Mouse (Mus musculus) frontal cortex, postnatal 36 days (tissue): Measurements from ENCODE around the gene Comtd1.

Experiments used
- DNase-seq, 2 experiments: peaks; one replicate each; pipeline ENCODE4 v3.0.0; 2022; ENCODE audit warnings: low spot score in 2 of 2

Comtd1 gene

DNA sequence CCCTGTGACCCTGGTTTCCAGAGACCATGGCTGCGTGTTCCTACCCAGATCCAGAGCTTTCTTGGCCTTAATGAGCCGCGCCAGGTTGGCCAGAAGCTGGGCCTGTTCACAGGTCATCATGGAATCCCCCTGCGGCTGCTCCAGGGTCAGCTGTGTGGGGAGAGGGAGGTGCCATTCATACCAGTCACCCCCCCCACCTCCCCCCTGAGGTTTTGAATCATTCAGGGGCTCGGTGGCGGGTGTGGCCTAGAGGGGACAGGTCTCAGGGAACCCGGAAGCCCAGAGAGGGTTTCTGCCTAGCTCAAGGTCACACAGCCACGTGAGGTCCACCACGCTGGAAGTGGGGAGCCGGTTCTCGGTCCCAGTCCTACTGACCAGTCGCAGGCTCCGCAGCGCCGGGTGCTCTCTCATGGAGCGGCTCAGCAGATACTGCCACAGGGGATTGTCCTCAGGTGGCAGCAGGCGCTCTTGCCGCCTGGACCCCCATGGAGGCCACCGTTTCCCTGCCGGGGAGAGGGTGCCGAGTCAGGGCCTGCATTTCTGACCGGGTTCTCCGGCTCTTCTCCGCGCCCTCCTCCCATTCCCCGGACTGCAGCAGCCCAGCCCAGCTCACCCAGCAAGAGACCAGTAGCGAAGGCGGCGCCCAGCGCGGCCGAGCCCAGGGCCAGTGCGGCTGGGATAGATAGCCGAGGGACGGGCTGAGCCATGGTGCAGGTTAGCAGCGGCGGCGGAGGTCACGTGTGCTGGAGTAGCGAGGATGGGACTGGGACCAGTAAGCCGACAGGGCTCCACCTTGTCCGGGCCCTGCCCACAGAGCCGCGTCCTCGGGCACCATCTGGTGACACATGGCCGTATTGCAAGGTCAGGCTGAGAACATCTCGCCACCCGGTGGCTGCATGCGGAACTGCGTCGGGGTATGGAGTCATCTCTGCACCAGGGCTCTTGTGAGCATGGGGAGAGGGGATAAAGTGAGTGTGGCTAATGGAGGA is at the start of gene Comtd1:
Comtd1 (minus strand) TSS at position 812 of the 989 bp plus-strand sequence.
- DNase-seq = peak; percentile 96 to 98

DNA sequence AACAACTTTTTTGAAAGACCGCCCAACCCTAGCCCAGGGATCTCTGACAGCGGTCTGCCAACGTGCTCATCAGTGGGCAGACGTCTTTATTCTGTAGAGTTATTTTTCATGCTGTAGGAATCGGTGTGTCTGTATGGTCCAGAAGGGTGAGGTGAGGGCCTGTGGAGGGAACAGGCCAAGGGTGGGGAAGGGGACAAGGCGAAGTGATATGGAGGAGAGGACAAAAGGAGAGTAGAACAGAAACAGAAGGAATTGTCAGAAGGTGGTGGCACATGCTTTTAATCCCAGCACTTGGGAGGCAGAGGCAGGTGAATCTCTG is 43.5 kb upstream of the Comtd1 start:
- no peak for DNase-seq

DNA sequence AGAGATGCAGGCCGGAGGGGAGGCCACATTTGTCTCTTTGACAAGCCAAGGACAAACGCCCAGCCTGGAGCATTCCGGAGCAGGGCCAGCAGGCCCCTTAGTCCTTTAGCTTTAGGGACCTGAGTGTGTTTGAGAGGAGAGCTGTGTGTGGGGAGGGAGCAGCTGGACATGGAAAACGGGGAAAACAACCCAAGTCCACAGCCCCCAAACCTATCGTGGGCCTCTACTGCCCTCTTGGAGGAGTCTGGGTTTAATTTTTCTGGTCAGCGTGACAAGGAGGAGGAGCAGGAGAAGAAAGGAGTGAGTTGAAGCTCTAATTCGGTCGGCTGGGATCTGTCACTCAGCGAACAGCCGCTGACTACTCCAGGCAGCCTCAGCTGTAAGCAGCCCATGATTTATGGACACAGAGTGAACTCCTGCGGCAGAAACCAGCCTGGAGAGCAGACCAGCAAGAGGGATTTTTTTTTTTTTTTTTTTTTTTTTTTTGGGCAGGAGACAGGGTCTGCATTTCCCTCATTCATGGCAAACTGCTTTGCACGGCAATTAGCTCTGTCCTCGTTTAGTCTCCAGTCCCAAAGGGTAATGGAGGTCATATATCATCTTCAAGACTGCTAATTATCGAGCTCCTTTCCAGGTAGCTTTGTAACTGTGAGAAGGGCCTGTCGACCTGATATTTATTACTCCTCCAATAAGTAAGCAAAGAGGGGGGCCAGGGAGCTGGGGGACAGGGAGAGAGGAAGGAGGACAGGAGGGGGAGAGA is 43.0 kb upstream of the Comtd1 start:
- no peak for DNase-seq

DNA sequence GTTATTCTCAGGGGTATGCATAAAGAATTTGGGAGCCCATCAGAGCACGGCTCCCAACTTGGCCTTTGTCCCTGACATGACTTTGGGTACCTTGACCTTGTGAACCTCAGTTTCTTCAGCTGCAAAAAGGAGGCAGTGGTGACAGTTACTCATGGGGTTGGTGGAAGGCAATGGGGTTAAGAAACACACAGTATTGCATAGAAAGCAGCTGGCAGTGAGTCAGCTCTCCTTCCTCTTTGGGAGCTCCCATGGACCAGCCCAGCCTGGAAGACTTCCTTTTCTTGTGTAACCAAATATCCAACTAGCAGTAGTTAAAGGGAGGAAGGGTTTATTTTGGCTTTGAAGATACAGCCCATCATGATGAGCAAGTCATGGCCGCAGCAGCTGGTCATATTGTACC is 41.7 kb upstream of the Comtd1 start:
- no peak for DNase-seq

DNA sequence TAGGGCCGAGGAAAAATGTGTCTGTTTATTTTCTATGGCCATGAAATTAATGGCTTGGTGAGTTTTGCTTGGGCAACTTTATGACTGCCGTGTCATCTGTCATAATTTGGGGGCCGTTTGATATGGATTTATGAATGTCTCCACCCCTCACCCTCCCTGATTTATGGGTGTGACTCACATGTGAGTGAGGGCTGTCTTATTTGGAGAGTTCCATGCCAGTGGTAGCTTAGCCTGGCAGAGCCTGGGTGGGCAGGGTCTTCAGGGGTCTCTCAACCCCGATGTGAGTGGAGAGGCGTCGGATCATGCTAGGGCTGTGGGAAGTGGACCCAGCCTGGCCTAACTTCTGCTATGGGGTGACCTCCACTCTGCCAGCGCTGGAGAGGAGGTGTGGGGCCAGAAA is 18.0 kb upstream of the Comtd1 start:
- DNase-seq = no peak

DNA sequence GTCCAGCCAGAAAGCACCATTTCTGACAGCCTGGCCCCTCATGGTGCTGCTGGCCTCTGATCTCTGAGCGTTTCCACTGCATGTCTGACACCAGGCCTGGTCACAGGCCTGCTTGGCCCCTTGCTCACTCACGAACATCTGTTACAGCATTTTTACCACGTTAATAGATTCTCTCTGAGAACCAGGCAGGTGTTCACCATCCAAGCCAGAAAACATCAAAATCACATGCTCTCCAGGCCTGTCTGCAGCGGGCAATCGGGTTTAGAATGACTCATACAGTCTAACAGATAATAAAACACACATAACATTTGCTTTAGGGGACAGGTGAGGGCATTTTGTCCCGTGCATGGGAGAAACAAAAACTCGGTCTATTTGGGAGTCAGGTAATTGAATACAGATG is 17.5 kb upstream of the Comtd1 start:
- no peak for DNase-seq

DNA sequence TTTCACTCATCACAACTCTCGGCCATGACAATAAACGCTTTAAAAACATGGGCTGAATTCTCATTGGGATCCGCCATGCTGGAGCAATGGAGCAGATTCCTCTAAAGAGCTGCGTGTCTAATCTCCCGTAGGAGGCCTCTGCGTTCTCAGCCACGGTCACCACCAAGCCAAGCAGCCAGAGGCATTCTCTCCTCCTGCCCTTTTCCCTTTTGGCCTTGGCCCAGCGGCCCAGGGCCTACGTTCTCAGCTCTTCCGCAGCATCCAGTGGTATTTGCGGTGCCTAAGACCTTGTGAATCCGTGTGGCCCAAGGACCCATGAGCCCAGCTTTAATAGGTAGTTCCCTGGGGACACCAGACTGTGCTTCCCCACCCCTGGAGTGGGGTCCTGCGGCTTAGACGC is 8.1 kb upstream of the Comtd1 start:
- no peak for DNase-seq

DNA sequence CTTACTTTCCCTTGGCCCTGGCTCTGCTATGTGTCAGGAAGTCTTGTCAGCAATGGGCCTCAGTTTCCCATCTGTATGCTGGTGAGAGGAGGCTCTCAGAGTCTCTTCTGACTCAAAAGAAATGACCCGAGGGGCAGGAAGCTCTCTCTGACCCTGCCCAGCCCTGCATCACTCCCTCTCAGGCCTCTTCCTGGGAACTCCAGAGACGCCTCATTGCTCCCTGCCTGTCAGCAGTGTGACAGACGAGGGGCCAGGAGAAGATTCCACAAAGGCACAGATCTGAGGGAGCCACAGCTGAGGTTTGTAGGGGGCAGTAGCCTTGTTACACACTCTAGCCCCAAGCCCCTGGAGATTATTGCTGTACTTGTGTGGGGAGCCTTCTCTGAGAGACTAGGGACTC is 7.2 kb upstream of the Comtd1 start:
- DNase-seq = no peak

DNA sequence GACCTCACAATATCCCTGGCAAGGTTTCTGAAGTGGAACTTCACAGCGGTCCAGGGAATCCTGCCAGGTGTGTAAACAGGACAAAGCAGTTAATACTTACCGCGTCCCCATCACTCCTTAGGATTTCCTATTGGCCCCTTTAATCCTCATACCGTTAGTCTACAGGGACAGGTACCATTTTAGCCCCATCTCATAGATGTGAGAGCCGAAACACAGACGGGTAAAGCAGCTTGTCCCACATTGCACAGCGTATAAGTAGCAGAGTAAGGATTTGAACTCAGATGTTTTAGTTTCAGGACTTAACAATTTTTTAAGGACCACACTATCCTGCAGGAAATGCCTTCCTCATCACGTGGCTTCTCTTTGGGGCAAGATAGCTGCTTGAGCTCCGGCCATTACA is 5.5 kb upstream of the Comtd1 start:
- no peak for DNase-seq

DNA sequence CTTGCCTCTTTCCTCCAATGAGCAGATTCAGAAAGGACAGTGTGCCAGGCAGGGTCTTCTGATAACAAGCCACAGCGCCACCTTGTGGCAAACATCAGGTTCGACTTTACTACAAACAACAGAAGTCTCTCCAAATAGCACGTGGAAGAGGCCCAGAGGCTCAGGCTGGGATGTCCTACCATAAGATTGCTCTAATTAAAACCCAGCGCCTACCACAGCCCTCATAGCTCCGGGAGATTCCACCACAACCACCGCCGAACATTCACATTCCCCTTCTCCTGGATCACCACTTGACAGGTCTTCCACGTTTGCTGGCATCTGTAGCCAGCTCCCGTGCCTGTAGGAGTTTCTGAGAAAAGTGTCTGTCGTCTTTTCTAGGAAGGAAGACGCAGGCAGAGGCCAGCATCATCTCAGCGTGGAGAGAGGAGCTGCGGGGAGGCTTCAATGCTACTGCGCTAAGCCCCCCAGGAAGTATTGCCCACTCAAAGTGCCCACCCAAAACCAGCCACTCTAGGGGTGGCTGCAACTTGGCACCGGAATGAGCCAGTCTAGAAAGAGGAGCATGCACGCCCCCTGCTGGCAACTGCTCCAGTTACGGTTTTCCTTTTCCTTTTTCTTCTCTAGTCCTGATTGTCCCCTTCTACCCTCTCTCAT is 4.8 kb upstream of the Comtd1 start:
- peak; percentile 70 to 77 for DNase-seq

DNA sequence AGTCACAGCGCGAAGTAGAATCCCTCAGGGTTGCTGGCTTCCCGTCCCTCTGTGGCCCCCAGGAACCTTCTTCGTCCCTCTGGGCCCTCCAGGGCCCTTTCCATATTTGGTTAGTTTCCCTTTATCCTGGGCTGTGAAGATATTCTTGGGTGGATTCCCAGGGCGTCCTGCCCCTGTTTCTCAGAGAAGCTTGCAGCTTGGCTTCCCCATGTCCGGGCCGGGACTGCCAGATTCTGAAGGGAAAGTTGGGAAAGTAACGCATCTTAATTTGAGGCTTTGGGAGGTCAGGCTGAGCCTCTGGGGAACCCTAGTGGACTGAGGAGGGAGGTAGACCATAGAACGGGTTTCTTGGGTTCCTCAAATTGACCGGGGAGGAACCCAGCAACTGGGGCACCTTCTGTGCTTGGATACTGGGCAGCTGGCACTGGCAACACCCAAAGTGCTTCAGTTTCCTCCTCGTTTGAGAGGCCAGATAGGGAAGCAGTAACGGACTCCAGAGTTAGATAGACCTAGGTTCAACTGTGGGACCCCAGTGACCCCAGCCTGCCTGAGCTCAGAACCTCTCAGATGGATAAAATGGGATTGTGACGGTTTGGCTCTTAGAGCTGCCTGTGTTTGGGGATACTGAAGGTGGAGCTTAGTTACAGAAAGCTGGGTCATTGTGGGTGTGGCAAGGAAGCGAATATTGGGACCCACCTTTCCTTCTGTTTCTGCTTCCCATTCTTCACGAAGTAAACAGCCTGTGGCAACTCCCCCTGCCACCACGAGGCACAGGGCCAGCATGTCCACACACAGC is 3.4 kb upstream of the Comtd1 start:
- no peak for DNase-seq

DNA sequence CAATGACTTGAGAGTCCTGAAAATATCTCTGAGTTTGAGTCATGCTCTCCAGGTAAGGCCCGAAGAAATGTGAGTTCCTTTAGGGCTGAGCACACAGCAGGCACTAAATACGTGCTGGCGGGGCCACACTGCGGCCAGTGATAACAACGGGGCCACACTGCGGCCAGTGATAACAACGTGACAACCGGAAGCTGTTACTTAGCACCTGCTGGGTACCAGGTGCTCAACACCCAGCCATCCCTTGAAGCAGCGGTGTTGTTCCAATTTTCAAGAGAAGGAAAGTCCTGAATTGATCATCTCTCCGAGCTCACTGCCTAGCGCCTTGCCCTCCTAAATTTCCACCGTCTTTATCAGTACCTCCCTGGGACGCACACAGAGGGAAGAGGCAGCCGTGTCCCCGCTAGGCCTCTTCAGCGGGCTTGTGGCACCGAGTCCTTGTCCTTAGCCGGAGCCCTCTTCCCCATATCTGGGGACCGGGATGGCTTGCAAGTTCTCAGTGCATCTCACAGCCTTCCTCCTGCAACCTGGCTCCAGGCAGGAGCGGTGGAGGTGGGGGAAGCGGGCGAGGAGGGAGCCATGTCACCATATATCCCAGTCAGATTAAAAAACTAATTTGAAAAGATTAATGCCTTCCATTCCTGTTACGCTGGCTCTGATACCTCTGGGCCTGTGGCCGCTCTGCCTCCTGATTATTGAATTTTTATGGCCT is 1.8 kb upstream of the Comtd1 start:
- DNase-seq = no peak

DNA sequence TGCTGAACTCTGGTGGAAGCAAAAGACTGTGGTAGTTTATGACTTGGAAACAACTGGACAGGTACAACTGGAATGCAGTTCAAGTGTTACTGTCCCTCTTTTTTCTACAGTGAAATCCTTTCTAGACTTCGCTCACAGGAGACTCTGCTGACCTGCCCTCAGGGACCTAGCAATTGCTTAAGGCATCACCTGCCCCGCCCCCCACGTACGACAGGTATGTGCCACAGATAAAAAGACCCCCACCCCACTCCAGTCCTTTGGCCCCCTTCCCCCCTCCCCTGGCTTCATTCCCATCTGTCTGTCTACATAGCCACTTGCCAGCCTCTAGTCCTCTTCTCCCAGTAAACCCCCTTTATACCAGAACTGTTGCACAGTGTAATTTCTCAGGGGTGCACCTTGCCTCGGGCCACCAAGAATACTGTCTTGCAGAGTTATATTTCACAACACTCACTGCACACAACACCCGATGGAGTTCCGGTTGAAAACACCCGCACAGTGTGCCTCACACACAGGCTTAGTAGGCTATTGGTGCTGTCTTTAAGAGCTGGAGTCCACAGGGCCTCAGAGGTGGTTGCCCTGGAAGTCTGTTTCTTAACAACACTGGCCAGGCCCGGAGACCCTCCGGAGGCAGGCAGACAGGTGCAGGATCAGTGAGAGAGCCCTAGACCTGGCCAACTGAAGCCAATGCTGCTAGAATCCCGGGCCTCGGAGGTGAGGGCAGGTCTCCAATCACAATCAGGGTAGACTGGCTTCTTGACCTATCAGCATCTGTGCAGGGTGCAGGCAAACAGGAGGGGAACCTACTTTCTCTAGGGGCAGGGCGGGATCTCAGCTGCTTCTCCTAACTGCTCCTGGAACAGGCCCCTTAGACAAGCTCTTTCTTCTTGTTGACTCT is 994 bp upstream of the Comtd1 start:
- DNase-seq = no peak

DNA sequence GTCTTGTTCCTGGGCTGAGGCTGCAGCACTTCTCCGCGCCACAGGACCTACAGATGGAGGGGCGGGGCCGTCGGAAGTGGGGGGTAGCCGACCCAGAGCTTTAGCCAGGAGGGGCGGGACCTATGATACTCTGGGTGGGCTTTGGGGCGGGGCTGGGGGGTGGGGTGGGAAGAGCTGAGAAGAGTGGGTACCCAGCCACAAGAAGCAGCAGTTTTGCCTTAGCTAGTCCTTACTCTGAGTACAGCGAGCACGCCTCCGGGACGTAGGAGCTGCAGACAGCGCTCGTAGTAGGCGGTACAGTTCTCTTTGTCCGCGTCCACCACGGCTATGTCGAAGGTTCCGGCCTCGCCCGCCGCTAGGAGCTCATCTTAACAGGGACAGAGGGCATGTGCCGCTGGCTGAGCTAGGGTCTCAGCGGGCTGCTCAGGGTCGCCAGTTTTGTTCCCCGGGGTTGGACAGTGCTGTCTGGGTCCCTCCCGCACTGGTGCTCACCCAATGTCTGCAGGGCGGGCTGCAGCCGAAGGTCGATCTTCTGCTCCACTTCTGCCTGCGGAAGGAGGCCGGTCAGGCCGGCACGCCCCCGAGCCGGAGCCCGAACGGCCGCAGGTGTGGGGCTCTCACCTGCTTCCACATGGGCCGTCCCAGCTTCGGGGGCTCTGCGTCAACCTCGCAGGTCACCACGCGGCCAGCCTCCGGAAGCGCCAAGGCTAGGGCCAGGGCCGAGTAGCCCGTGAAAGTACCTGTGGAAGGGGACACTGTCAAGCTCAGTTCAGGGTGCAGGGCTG is 1.2 kb downstream of the Comtd1 start:
- no peak for DNase-seq

DNA sequence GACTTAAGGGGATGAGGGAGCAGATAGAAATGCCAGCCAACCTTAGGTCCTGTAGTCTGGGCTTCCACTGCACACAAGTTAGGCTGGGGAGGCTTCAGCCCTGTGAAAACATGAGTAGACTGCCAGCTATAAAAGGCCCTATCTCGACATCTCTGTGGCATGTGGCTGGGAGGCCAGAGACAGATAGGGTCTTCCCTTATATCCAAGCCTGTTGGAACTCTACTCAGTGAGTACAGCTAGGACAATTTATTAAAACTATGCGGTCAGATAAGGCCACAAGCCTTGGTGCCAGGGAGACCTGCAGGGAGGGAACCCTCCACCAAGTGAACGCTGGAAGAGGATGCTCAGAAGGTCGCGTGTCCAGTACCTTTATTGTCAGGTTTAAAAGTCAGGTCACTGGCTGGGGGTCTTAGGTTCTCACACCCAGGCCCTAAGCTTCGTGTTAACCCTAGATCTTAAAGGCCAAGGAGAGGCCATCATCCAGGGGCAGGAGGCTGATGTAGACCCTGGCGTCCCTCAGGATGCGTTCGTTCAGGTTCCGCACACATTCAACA is 1.9 kb downstream of the Comtd1 start:
- DNase-seq = no peak

DNA sequence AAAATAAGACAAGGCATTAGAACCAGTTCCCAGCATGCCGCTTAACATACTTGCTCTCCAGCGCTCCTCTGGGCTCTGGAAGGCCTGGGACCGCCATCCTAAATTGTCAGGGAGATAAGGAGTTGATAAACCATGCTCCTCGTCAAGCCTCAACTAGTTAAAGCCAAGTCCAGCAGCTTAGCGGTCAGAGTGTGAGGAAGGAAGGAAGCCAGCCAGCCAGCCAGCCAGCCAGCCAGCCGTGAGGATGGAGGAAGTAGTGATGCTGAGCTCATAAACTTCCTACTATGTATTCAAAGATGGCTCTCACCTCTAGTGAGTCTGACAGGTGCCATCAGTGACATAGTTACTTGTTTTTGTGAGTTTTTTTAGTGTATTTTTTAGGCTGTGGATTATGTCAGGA is 5.5 kb downstream of the Comtd1 start:
- DNase-seq = no peak

DNA sequence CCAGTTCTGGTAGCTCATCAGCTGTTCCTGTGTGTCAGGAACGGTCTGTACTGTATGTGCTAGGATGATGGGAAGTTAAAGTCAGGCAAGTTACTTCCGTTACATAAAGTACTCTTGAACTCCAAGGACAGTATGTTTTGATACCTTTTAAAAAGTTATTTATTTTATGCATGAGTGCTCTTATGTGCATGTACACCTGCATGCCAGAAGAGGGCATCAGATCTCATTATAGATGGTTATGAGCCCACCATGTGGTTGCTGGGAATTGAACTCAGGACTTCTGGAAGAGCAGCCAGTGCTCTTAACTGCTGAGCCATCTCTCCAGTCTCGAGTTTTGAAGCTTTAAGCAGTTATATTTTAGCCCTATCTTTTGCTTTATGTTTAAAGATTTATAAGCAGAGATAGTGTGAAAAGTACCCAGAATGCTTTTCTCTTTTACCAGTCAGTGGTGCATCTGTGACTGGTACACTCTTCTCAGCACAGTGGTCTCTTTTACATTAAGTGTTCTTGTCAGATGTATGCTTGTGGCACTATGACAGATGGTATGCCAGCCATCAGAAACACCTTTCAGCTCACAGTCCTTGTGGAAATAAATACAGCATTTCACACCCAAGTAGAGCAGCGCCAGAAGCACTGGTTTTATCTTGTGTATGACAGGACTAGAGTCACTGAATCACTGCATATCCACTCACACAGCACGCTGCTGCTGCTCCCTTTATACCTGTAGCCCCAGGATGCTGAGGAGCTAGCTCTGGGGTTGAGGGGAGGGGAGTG is 6.8 kb downstream of the Comtd1 start:
- DNase-seq = no peak

DNA sequence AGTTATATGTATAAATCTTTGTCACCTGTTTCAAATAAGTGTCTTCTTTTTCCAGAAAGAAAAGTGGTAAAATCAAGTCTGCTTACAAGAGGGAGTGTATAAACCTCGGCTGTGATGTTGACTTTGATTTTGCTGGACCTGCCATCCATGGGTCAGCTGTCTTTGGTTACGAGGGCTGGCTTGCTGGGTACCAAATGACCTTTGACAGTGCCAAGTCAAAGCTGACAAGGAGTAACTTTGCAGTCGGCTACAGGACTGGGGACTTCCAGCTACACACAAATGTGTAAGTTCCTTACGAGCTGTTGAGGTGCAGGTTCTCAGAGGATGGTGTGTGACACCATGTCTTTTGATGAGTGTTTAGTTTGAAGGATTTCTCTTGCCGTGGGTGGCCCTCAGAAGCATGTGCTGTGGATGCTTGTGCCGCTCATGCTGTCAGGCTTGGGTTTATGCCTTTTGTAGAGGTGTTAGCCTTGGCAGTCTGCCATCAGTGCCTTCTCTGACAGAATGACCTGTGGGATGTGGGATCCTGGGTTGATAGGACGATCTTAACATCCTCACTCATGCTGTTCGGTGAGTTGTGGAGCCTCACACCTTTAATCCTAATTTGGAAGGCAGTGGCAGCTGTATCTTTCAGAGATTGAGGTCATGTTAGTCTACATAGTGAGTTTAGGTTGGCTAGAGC is 10.3 kb downstream of the Comtd1 start:
- DNase-seq = no peak
